Mouse (Mus musculus): ENCODE data around the gene Cbwd1.

DNA sequence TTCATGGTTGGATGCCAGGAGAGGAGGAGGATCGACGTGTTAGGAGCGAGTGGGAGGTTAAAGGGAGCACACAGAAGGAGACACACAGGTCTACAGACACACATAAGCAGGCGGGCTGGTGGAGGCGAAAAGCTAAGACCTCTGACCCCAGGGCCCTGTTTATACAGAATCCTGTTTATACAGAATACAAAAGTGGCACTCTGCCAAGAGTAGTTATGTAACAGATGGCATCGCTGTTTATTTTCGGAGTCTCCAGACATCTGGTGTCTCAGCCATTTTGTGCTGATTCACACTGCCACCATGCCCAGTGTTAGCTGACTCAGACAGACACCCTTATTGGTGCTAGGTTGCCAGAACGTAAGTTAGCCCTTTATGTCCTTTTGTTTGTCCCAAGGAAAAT lies 19.9 kb upstream of the Cbwd1 start:
- no peak for TF ChIP-seq CTCF (IDR thresholded peaks at IDR 0.05; ENCODE audit: borderline replicate concordance, control insufficient read depth, extremely low read depth, insufficient read depth, low read length, poor library complexity)
- no peak for TF ChIP-seq POLR2A (IDR thresholded peaks at IDR 0.05; ENCODE audit: control insufficient read depth, extremely low read depth, insufficient read depth, low read length, poor library complexity)
